Mouse (Mus musculus) testis, postnatal 10 days (tissue): ENCODE measurements at regions not wholly inside any gene's neighbourhood (a gene's known extent, or its start where the extent isn't known, plus 50 kb on each side); places are given as distances from the start of the nearest gene placed in this dataset.

Experiments
- DNase-seq: peaks from one replicate; pipeline ENCODE4 v3.0.0; 2021; ENCODE audit warnings: low spot score

DNA sequence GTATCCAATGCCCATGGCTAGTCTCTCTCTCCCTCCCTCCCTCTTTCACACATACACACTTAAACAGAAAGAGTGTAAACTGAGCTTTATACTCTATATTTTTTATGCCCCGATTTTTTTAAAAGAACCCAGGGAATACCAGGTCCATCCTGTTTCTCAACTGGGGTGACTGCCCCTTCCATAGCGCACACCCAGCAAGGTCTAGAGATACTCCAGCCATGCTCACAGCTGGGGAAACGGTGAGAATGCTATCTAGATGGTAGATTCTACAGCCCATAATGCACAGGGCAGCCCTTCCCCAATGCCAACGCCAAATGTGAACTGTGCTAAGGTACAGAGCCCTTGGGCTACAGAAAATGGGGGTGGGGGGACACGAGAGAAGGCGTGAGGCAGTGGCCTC lies 51.2 kb upstream of the Tln2 start:
- no peak for DNase-seq

DNA sequence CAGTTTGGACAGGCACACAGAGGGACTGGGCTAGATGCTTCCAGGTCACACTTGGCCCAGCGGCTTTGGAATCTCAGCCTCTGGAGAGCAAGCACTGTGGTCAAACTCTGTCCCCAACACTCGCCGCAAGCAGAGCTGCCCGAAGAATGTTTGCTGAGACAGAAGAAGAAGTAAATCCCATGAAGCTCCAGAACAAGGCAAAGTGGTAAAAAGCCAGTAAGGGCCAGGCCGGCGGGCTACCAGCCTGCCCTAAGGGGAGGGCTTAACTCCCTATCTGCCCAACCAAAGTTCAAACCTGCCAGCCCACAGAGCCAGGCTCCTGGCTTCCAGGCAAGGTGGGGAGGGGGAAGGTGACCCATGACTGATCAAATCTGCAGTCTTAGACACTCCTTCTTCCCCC lies 52.2 kb upstream of the Tln2 start:
- DNase-seq: no peak

DNA sequence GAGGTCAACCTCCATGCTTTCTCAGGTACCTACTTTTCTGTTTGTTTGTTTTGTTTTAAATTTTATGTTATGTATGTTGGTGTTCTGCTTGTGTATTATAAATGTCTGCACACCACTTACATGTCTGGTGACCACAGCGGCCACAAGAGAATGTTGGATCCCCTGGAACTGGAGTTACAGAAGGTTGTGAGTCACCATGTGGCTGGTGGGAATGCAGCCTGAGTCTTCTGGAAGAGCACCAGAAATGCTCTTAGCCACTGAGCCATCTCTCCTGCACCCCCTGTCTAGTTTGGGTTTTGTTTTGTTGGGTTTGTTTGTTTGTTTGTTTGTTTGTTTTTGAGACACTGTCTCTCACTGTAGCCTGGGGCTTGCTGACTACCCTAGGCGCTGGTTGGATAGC lies 52.6 kb upstream of the Tln2 start:
- DNase-seq: no peak

DNA sequence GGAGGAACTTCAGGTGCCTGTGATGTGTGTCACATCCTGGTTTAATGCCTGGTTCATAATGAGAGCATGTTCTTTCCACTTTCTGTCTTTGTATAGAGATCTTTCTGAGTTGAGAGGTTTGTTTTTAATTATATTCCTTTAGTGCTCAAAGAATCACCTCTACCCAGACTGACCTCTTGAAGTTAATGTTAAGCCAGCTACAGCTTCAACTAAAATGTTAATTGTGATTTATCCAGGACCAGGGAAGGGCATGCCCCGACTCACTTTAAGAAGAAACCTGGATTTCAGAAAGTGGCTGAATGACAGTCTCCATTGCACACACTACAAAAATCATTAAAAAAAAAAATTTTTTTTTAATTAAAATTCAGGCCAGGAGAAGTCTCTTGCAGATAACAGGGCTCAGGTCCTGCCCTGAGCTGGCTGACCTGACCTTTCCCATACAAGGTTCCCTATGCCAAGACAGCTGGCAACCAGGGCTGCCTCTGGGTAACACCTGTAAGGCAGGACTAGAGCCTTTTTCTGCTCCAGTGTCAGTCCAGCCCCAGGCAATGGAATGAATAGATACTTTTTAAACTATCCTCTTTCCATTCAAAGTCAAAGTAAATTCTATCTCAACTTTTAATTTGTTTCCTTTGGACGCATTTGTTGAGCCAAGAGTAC lies 54.7 kb upstream of the Tln2 start:
- DNase-seq: no peak

DNA sequence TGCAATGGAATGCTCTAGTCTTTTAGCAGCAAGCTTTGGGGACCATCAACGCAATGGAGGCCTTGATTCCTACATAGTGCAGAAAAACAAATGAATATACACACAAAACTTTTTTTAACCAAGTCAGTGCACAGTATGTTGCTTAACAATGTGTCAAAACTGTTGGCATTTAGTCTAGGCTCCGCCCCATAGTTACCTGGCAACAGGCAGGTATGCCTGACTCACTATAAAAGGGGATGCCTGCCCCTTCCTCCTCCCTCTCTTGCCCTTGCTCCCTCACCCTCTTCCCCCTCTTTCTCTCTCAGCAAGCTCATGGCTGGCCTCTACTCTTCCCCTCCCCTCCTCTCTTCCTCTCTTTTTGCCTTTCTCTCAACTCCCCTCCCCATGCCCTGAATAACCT lies 56.7 kb upstream of the Tln2 start:
- DNase-seq: no peak

DNA sequence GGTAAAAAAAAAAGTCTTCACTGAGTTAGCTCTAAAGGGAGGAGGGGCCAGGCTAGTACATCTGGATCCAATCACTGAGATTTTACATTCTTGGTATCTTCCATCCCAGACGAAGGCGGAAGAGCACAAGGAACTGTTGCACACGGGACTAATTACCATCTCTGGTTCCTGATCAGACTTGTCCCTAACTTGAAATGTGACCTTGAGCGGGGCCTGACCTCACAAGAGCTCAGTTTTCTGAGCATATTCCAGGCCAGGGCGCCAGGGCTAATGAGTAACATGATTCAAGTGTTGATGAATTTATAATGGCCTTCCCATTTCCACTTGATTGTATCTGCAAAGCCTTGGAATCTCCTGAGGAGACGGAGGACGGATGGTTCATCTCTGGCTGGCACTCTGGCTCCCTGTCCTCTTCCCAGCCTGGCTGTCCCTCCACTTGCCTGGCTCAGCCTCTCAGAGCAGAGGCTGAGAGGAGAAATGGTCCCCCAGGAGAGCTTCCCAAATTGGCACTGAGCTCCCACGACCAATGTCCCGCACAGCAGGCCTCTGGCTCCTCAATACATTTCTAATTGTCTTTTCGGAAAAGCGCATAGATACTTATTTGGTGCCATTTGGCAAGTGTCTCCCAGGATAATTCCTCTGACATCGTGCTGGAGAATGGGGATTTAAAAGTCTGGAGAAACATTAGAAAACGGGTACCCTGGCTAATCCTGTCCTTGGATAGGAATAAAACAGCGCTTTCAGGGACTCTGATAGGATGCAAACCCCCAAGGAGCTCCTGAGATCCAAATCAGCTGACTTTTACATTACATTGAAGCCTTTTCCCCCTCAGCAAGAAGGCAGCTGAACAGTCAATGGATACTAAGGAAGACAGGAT lies 58.1 kb upstream of the Tln2 start:
- DNase-seq: no peak

DNA sequence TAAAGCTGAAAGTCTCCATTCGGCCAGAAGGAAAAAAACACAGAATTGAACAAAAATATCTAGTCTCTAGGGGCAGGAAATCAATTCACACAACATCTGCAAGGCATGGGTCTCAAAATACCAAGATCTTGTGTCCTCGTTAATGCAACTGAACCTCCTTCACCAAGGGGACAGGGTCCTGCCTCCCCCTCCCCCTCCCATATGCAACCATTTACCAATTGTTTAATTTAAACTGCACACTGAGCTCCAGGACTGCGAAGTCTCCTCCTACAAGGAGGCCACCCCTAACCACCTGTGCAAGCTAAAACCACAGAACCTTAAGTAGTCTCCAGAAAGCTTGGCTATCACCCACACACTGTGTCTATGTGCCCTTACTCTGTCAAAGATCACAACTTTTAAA lies 61.4 kb upstream of the Tln2 start:
- no peak for DNase-seq

DNA sequence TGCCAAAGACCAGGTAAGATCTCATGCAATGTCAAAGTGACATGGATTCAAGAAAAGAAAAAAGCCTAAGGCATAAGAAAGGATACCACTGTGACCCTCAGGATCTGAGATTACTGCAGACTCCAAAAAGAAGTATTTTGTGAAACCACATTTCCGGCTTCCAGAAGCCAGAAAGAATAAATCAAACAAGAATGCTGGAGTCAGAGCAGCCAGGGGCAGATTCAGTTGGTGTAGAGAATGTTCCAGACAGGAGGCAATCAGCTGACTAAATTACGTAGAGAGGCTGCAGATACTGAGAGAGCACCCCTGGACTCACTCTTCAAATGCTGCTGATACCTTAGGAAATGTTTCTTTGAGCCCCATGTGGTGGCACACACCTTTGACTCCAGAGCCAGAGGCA lies 67.7 kb upstream of the Tln2 start:
- DNase-seq: no peak

DNA sequence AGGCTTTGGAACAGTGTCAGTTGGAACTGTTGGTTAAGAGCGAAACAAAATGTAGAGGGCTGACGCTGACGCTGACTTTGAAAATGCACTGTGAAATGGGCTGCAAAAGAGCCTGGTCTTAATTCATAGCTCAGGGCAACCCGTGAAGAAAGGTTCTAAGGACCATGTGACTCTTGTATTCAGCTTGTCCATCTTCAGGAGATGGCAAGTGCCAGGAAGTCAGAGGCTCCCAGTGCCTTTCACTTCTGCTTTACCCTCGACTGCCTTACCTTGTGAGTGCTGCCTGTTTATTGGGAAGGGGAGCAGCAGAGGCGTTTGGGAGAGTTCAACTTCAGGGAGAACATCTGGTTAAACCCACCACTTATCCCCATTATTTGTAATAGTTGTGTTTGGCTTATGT lies 70.1 kb upstream of the Tln2 start:
- no peak for DNase-seq

DNA sequence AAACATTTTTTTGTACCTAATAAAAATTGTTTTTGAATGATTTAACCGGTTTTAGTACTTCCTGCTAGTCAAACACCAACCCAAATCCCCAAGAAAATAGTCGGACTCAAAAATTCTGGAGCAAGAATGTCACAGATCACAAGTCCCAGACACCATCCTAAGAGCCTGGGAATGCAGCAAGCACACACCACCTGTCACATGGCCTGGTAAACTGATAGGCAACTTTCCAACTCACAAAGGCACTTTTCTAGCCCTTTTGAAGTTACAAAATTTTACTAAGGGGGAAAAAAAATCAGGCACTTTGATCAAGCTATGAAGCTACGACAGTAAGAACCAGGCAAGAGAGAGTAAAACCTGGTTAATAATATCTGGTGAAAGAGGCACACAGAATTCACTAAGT lies 70.7 kb upstream of the Tln2 start:
- no peak for DNase-seq

DNA sequence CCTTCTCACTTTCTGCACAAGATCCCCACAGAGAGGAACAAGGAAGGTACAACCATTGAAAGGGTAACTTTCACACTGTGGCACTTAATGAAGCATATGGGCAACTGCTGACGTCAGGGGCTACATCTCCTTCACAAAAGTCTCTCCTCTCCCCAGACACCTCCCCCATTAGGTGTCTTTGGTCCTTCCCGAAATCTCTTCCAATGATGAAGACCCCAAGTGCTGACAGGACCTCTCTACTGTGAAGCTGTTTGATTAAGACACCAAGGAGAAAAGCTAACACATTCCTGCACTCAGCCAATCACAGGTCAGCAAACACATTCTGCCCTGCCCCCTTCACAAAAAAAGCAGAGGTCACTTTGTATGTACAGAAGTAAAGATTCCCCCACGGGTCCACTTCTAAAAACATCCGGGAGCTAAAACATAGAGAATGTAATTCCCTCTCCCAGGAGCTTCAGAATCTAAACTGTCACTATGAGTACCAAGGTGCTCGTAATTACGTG lies 72.3 kb upstream of the Tln2 start:
- no peak for DNase-seq

DNA sequence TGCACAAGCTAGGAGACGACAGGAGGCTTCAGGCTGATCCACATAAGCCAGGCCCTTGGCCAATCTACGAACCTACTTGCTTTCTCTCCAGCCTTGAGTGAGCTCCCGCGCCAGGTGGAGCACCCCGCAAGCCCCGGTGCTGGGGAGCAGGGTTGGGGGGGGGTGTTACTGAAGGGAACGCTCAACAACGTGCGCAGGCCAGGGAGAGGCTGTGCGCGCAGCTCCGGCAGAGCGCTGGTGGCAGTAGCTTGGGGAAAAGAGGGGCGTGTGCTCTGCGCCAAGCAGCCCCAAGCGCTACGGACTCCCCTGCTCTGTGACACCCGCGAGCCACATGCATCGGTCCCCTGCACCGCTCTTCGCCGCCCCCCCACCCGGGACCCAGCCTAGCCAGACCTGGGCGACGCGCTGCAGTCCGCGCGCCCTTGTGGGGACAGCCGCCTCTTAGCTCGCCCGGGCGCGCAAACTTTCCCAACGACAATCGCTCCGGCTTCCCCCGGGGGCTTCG lies 73.1 kb upstream of the Tln2 start:
- DNase-seq: no peak

DNA sequence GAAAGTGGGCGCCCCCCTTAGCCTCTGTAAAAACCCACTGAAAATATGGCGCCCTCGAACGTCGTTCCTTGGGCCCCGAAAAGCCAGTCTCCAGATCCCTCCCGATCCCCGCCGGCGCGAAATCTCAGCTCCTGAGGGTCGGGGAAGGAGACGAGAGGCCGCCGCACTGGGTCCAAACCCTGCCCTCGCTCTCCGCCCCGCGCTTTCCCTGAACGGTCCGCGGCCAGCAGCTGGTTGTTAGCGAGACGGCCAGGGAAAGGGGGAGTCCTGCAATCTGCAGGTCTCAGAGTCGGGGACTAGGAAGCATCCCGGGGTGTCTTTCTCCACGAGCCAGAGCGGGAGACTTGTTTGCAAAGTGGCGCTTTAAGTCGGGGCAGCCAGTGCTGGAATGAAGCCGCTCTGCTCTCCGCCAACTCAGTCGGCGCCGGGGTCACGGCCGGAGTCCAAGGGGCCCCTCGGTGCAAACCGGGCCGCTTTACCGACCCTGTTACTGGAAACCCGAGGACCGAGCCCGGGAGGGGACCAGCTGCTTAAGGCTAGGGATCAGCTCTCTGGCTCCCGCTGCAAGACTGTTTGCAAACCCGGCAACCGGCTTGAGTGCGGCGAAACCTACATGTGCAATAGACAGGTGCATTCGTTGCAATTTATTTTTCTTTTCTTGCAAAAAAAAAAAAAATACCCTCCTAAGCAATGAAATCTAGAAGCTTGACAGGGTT lies 73.7 kb upstream of the Tln2 start:
- DNase-seq: peak; percentile 69

DNA sequence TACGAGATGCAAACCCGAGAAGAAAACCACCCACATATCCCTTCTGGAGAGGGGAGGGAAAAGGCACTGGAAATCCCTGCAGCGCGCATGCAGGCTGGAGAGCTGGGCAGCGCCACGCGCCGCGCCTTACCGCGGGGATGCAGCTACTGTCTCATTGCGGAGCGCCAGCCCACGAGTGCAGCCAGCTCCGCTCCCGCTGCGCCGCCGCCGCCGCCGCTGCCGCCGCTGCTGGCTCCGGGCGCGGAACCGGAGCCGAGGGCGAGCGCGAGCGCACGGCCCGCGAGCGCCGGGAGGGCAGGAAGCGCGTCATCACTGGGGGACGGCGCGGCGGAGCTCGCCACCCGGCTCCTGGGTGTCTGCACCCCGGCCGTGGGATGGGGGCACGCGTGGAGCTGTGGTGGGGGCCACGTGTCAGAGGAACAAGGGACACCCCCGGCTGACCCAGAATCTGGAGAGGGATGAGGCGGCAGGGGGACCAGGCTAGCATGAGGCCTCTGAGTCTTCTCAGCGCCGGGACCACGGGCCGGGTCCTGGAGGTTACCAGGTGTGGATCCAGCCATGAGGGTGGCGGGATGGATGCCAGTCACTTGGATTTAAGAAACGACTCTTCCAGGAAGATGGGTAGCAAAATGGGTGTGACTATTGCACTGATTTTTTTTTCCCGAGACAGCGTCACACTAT lies 74.4 kb upstream of the Tln2 start:
- peak; percentile 84 for DNase-seq

DNA sequence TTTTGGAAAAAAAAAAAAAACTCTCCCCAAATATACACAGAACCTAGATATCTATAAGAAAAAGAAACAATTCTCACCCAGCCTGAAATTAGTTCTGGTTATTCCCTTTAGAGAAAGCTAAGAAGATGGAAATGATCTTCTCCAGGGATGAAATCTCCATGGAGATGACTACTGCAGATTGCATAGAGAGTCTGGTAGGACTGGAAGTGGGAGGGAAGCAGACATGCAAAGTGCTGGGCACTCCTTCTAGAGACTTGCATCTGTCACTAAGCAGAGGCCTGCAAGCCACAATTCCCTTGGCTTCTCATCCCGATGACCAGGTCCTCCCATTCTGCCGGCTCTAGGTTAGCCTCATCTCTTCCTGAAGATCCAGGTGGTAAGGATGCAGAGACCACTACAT lies 87.3 kb upstream of the Tln2 start:
- DNase-seq: no peak

DNA sequence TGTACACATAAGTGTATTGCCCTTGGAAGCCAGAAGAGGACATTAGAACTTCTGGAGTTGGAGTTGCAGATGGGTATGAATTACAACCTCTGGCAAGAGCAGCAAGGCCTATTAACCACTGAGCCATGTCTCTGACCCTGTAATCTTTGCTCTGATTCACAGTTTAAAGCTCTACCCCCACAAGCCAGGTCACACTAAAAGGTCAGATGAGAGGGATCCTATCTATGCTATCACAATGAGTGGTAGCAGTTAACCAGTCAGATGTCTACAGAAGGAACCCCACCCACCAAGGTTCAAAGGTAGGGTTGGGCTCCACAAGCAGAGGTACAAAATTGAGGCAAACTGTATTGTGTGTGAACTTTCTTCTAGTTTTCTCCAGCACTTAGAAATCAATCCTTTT lies 94.5 kb upstream of the C2cd4b start:
- no peak for DNase-seq

DNA sequence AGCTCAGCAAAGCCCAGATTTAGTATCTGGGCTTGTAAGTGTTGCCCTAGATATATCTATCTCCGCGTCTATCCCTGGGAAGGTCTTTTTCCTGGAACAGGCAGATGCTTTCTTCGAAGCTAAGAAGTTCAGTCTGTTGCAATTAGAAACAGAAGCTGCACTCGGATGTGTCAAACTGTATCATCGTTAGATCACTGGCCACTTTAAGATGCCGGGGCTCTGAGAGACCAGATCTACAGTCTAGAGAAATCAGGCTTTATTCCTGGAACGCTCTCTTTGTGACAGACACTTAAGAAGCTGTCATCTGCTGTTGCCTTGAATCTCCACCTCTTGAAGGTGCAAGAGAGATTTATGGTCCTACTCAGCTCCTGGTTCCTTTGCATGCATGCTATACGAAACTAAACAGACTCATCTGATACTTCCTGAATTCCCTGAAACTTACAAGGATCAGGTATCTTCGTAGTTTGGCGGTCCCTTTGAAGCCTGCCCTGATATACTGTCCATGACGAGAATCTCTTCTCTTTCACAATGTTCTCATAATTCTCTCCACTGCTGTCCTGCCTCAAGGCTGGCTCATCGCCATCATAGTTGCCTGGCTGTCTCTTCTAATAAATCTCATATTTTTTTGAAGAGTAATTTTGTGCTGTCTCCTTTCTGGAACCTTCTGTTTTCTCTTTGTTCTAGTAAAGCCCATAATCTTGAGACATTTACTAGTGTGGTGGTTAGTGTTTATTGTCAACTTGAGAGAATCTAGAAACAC lies 88.8 kb upstream of the C2cd4b start:
- no peak for DNase-seq

DNA sequence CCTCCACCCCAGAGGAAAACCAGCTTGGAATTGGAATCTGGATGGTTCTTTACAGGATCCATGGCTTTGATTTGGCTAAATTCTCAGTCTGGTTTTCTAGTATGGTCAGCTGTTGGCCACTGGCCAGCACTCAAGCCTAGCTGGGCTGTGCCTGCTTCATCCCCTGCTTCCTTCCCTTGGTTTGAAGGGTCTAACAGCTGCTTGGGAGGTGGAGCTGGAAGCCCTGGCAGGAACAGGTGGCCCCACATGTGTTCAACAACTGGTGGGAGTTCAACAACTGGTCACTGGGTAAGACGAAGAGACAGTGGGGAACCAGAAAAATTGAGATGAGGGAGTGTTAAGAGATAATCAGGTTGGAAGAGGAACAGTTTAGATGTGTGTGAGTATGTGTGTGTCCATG lies 82.3 kb upstream of the C2cd4b start:
- no peak for DNase-seq

DNA sequence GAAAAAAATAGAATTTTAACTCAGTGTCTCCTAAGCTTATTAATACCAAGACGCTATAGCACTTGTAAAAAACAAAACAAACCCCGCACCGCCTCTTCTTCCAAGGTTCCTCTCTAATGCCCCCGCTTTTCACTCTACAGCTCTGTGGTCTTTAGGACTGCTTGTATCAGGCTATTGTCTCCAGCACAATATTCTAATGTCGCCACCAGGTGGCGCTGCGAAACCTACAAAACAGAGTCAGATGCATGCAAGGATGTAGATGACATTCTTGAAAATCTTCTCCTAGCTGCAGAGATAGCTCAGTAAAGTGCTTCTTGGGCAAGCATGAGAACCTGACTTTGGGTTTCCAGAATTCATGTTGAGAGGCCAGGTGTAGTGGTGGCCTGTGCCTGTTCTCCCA lies 75.9 kb upstream of the C2cd4b start:
- DNase-seq: peak; percentile 78

DNA sequence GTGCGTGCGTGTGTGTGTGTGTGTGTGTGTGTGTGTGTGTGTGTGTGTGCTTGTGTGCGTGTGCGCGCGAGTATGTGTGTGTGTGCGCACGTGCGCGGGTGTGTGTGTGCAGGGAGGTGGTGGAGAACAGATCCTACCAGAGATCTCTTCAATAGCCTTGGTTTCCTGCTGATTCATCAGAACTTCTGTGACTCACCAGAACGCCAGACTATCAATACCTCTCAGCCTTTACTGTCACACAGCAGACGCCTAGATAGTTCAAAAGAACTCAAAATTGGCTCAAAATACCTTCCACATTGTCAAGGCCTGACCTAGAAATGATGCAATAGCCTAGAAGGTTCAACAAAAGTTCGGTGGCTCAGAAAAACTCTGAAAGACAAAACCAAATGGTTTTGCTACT lies 66.8 kb upstream of the C2cd4b start:
- no peak for DNase-seq

DNA sequence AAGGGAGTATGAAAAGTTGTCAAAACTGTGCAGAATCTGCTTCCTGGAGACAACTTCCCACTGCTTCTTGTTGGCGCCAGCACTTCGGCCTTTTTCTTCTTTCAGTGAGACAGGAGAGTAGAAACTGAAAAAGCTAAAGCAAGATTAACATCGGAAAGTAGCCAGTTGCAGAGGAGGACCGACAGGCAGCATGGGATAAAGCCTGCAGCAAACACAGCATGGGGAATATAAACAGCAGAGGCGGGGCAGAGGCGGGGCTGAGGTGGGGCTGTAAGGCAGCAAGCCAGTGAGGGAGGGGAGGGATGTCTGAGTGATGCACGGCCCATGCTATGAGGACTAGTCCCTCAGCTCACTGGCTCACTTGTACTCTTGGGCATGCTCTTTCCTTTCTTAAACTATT lies 65.5 kb upstream of the C2cd4b start:
- DNase-seq: peak; percentile 58
